Mouse (Mus musculus): ENCODE measurements around the gene Sqstm1. TPM values are rescaled to one million over a fixed set of nuclear protein-coding genes. Genes with fewer than 3 reads are reported as not detected.

The Sqstm1 gene
- total and polyA plus RNA-seq, 3 experiments, result 187 to 223 TPM; not detected in 1

- TF ChIP-seq GATA1 (IDR thresholded peaks at IDR 0.05; ENCODE audit: low read depth, low read length) (no peak), TCF12 (IDR thresholded peaks at IDR 0.05; ENCODE audit: low read depth, low read length) (no peak), KAT2A (conservative IDR thresholded peaks at IDR 0.05; ENCODE audit: low read depth, low read length) (no peak), EP300 (IDR thresholded peaks at IDR 0.05; ENCODE audit: low read depth in 1 of 2, low read length in 2 of 2) (no peak), ETS1 (IDR thresholded peaks at IDR 0.05; ENCODE audit: low read depth, low read length) (no peak), SMC3 (IDR thresholded peaks at IDR 0.05; ENCODE audit: low read depth, low read length) (no peak), NELFE (IDR thresholded peaks at IDR 0.05; ENCODE audit: low read depth, low read length) (no peak), ZMIZ1 (IDR thresholded peaks at IDR 0.05; ENCODE audit: low read depth, low read length) (no peak), SIN3A (IDR thresholded peaks at IDR 0.05; ENCODE audit: low read length) (no peak), POLR2A (IDR thresholded peaks at IDR 0.05; ENCODE audit: control insufficient read depth in 1 of 2, insufficient read depth in 1 of 2, low read depth in 1 of 2, low read length in 2 of 2, poor library complexity in 1 of 2) (no peak), BHLHE40 (IDR thresholded peaks at IDR 0.05; ENCODE audit: borderline replicate concordance, low read depth, low read length) (no peak), TBP (IDR thresholded peaks at IDR 0.05; ENCODE audit: low read depth, low read length) (no peak), E2F4 (IDR thresholded peaks at IDR 0.05; ENCODE audit: borderline replicate concordance, low read depth, low read length) (no peak), RAD21 (IDR thresholded peaks at IDR 0.05; ENCODE audit: low read depth, low read length) (no peak), ELF1 (IDR thresholded peaks at IDR 0.05; ENCODE audit: low read depth, low read length) (no peak), MYC (IDR thresholded peaks at IDR 0.05; ENCODE audit: low read depth, low read length) (no peak), UBTF (IDR thresholded peaks at IDR 0.05; ENCODE audit: borderline replicate concordance, insufficient read depth, low read depth, low read length) (no peak), CHD2 (IDR thresholded peaks at IDR 0.05; ENCODE audit: low read length) (no peak), MEF2A (IDR thresholded peaks at IDR 0.05; ENCODE audit: extremely low read depth, insufficient replicate concordance, low read depth, low read length, poor library complexity, severe bottlenecking) (no peak), RCOR1 (IDR thresholded peaks at IDR 0.05; ENCODE audit: low read depth, low read length) (no peak)
- H3K27me3 ChIP-seq (ENCODE audit: control insufficient read depth in 1 of 2, insufficient read depth in 2 of 2, low read length in 2 of 2), result no peaks in the 10 kb centered on the region
- H3K36me3 ChIP-seq (ENCODE audit: control insufficient read depth in 1 of 2, insufficient read depth in 2 of 2, low read length in 2 of 2), result peaks cover 0 to under 1% of the 10 kb centered on the region in 2 experiments; a peak in 1 of 4 replicates
- H3K79me2 ChIP-seq (ENCODE audit: control insufficient read depth, insufficient read depth, low read length, poor library complexity), result no peaks in the 10 kb centered on the region
- H3K27ac ChIP-seq (ENCODE audit: control insufficient read depth, low read depth, low read length), result no peak overlapping the region
- H3K9ac ChIP-seq (ENCODE audit: control insufficient read depth, low read depth, low read length, poor library complexity, severe bottlenecking), result no peak overlapping the region
- no peak for DNase-seq (ENCODE audit: low read depth, low spot score)
- H3K4me1 ChIP-seq (ENCODE audit: control insufficient read depth in 1 of 2, insufficient read depth in 2 of 2, low read length in 2 of 2), result 0 out of 4 replicates have a peak, but pooled peaks cover 0 to 4% of the 10 kb centered on the region in 2 experiments
- no peak overlapping the region for H3K4me3 ChIP-seq (ENCODE audit: control insufficient read depth in 1 of 2, insufficient read depth in 1 of 2, low read depth in 2 of 2, low read length in 2 of 2)
- no peaks in the 10 kb centered on the region for H3K9me3 ChIP-seq (replicated peaks; ENCODE audit: insufficient read depth, low read length)
Measured at GRCm38 (mm10) chr11:50254010-50254580, 43.5 kb upstream of the Sqstm1 start.

GRCm38 (mm10) chr11:50253393-50253792, 42.8 kb upstream of the Sqstm1 start:
- no peaks in the 10 kb centered on the region for H3K79me2 ChIP-seq (ENCODE audit: control insufficient read depth, insufficient read depth, low read length, poor library complexity)
- no peak overlapping the region for H3K9ac ChIP-seq (ENCODE audit: control insufficient read depth, low read depth, low read length, poor library complexity, severe bottlenecking)
- TF ChIP-seq MEF2A (IDR thresholded peaks at IDR 0.05; ENCODE audit: extremely low read depth, insufficient replicate concordance, low read depth, low read length, poor library complexity, severe bottlenecking), result no peak
- TF ChIP-seq E2F4 (IDR thresholded peaks at IDR 0.05; ENCODE audit: borderline replicate concordance, low read depth, low read length), result no peak
- TF ChIP-seq SMC3 (IDR thresholded peaks at IDR 0.05; ENCODE audit: low read depth, low read length), result no peak
- TF ChIP-seq ETS1 (IDR thresholded peaks at IDR 0.05; ENCODE audit: low read depth, low read length), result no peak
- no peak for TF ChIP-seq BHLHE40 (IDR thresholded peaks at IDR 0.05; ENCODE audit: borderline replicate concordance, low read depth, low read length)
- TF ChIP-seq CHD2 (IDR thresholded peaks at IDR 0.05; ENCODE audit: low read length), result no peak
- TF ChIP-seq EP300 (IDR thresholded peaks at IDR 0.05; ENCODE audit: low read depth in 1 of 2, low read length in 2 of 2), result no peak
- no peak for TF ChIP-seq POLR2A (IDR thresholded peaks at IDR 0.05; ENCODE audit: control insufficient read depth in 1 of 2, insufficient read depth in 1 of 2, low read depth in 1 of 2, low read length in 2 of 2, poor library complexity in 1 of 2)
- no peak for TF ChIP-seq MYB (IDR thresholded peaks at IDR 0.05; ENCODE audit: low read depth, low read length)
- no peak for TF ChIP-seq POLR2AphosphoS2 (IDR thresholded peaks at IDR 0.05; ENCODE audit: low read length)
- DNase-seq (ENCODE audit: low read depth, low spot score), result no peak
- H3K9me3 ChIP-seq (replicated peaks; ENCODE audit: insufficient read depth, low read length), result no peaks in the 10 kb centered on the region
- H3K27ac ChIP-seq (ENCODE audit: control insufficient read depth, low read depth, low read length), result no peak overlapping the region
- no peaks in the 10 kb centered on the region for H3K36me3 ChIP-seq (ENCODE audit: control insufficient read depth in 1 of 2, insufficient read depth in 2 of 2, low read length in 2 of 2)
- H3K27me3 ChIP-seq (ENCODE audit: control insufficient read depth in 1 of 2, insufficient read depth in 2 of 2, low read length in 2 of 2), result no peaks in the 10 kb centered on the region
- H3K4me3 ChIP-seq (ENCODE audit: control insufficient read depth in 1 of 2, insufficient read depth in 1 of 2, low read depth in 2 of 2, low read length in 2 of 2), result no peak overlapping the region
- H3K4me1 ChIP-seq (ENCODE audit: control insufficient read depth in 1 of 2, insufficient read depth in 2 of 2, low read length in 2 of 2), result 0 out of 4 replicates have a peak, but pooled peaks cover 0 to 4% of the 10 kb centered on the region in 2 experiments

All from MEL (cell line).